Mouse (Mus musculus) liver, embryonic 14.5 days (tissue): Measurements from ENCODE around the gene Isg20l2. TPM values are rescaled to one million over a fixed set of nuclear protein-coding genes. Genes with fewer than 3 reads are reported as not detected.

ENCODE experiments used
- ATAC-seq: fragments of 200-750 bp; cut with Nextera tagmentation; 2 replicates; pipeline ENCODE4 v1.8.0; 2017; ENCODE audit warnings: moderate number of reproducible peaks, mild to moderate bottlenecking, moderate library complexity; ENCODE audit not compliant: insufficient read depth
- DNase-seq, 3 experiments: peaks; one replicate each; pipeline ENCODE4 v3.0.0-alpha.2; 2012 to 2013; ENCODE audit warnings: low read depth in 3 of 3, low spot score in 3 of 3
- H3K27ac ChIP-seq: fragments of 300-500 bp; sonication (generic); 2 replicates; pipeline ENCODE4 v1.5.1; 2014; ENCODE audit warnings: moderate library complexity, mild to moderate bottlenecking, control low read depth, inconsistent platforms
- H3K27me3 ChIP-seq: fragments of 300-500 bp; sonication (generic); 2 replicates; pipeline ENCODE4 v1.6.1; 2014; ENCODE audit warnings: mild to moderate bottlenecking, low read length, moderate library complexity; ENCODE audit not compliant: control insufficient read depth, insufficient read depth
- H3K36me3 ChIP-seq: fragments of 300-500 bp; sonication (generic); replicated peaks from 2 replicates; pipeline ENCODE4 v1.6.1; 2014; ENCODE audit warnings: low read depth; ENCODE audit not compliant: control insufficient read depth, insufficient read depth
- H3K4me1 ChIP-seq, 2 experiments: fragments of 200-500 bp in 1 of 2; fragments of 300-500 bp in 1 of 2; sonication (generic) in 1 of 2; replicated peaks; 2 replicates each; pipeline ENCODE4 v1.6.1; 2012 to 2014; ENCODE audit warnings: antibody characterized with exemption in 1 of 2, inconsistent platforms in 1 of 2, low read length in 1 of 2; ENCODE audit not compliant: control insufficient read depth in 2 of 2, insufficient read depth in 2 of 2
- H3K4me2 ChIP-seq: fragments of 300-500 bp; sonication (generic); 2 replicates; pipeline ENCODE4 v1.6.1; 2014; ENCODE audit warnings: low read depth, mild to moderate bottlenecking, control low read depth, moderate library complexity
- H3K4me3 ChIP-seq, 2 experiments: fragments of 200-500 bp in 1 of 2; fragments of 300-500 bp in 1 of 2; sonication (generic) in 1 of 2; 2 replicates each; pipeline ENCODE4 v1.5.1; 2012 to 2014; ENCODE audit warnings: low read depth in 2 of 2, low read length in 2 of 2, mild to moderate bottlenecking in 2 of 2, control low read depth in 1 of 2, inconsistent platforms in 1 of 2, moderate library complexity in 1 of 2; ENCODE audit not compliant: insufficient read depth in 1 of 2
- H3K9ac ChIP-seq: fragments of 300-500 bp; sonication (generic); replicated peaks from 2 replicates; pipeline ENCODE4 v1.6.1; 2014; ENCODE audit warnings: mild to moderate bottlenecking, control low read depth, moderate library complexity
- H3K9me3 ChIP-seq: fragments of 300-500 bp; sonication (generic); 2 replicates; pipeline ENCODE4 v1.6.1; 2016; ENCODE audit warnings: low read length, mixed read lengths; ENCODE audit not compliant: control insufficient read depth
- CTCF ChIP-seq: IDR thresholded peaks from 2 replicates; pipeline ENCODE4 v1.5.1; 2016; ENCODE audit warnings: antibody characterized with exemption, low read depth, control low read depth
- EP300 ChIP-seq: IDR thresholded peaks from 2 replicates; pipeline ENCODE4 v1.6.1; 2016; ENCODE audit warnings: antibody characterized with exemption, low read depth
- WGBS: fragments of 180-500 bp; shearing (Covaris S2); extraction: QIAGEN DNeasy Blood & Tissue Kit; methylation state at CpG from one replicate; pipeline ENCODE4 v1.1.7; 2014; ENCODE audit not compliant: insufficient replicate concordance; 5-methylcytosine and 5-hydroxymethylcytosine counted together
- polyA plus RNA-seq, 2 experiments: library from polyadenylated mRNA; depleted of rRNA in 1 of 2; stranded (reverse) in 1 of 2; unstranded in 1 of 2; fragments of >200 nt; fragmentation: Nextera tagmentation in 1 of 2; extraction: Ambion mirVana in 1 of 2; gene quantifications; 2 replicates each; pipeline versions ENCODE4 v1.2.1 to v1.2.3; 2012 to 2014

The Isg20l2 gene
- polyA plus RNA-seq, 2 experiments: 9.7 to 14.8 TPM

DNA sequence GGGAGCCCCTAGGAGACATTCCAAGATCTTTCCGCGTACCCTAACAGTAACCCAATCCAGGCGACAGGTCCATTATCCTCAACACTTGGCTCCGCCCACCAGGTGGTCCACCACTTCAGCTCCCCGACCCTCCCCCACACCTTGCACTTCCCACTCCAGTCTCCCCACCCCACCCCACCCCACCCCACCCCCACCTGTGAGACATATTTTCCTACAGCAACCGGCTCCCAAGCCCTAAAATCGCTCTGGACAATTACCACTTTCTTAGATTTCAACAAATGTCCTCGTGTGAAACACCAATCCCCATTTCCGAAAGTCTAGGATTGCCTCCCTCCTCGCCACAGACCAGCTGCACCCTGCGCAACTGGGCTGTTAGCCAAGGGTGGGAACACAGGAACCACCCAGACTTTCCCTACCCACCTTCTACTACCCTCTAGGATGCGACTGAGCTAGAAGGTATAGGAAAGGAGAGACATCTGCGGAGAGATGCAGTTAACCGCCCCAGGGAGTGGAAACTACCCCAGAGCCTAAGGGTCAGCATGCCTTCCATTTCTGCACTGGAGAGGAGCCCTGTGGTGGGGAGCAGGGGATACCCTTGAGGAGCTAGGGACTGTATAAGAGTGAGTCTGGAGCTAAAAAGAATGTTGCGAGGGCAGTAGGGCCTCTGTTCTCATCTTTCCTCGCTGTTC lies 19.3 kb downstream of the Isg20l2 start:
- TF ChIP-seq CTCF (no peak), EP300 (no peak)
- H3K27me3 ChIP-seq: peaks cover 84% of the 10 kb centered on the region
- H3K9me3 ChIP-seq: no peaks in the 10 kb centered on the region
- ATAC-seq (no peak), DNase-seq (no peak)
- H3K9ac ChIP-seq: no peak overlapping the region
- H3K4me2 ChIP-seq: no peak overlapping the region
- H3K36me3 ChIP-seq: no peaks in the 10 kb centered on the region
- no peak overlapping the region for H3K4me3 ChIP-seq
- WGBS: 12% methylated on average over 16 of the region's 16 CpGs
- no peaks in the 10 kb centered on the region for H3K4me1 ChIP-seq
- no peak overlapping the region for H3K27ac ChIP-seq

- H3K4me3 ChIP-seq: no peak overlapping the region
- H3K4me2 ChIP-seq: no peak overlapping the region
- ATAC-seq (no peak), DNase-seq (no peak)
- H3K27ac ChIP-seq: no peak overlapping the region
- WGBS: 7% methylated on average over 13 of the region's 13 CpGs
- no peaks in the 10 kb centered on the region for H3K4me1 ChIP-seq
- peaks cover 84% of the 10 kb centered on the region for H3K27me3 ChIP-seq
- no peak overlapping the region for H3K9ac ChIP-seq
- H3K9me3 ChIP-seq: no peaks in the 10 kb centered on the region
- no peaks in the 10 kb centered on the region for H3K36me3 ChIP-seq
- TF ChIP-seq CTCF (no peak), EP300 (no peak)
These were observed 19.9 kb downstream of the Isg20l2 start for GRCm38 (mm10) chr3:87949955-87950515.

DNA sequence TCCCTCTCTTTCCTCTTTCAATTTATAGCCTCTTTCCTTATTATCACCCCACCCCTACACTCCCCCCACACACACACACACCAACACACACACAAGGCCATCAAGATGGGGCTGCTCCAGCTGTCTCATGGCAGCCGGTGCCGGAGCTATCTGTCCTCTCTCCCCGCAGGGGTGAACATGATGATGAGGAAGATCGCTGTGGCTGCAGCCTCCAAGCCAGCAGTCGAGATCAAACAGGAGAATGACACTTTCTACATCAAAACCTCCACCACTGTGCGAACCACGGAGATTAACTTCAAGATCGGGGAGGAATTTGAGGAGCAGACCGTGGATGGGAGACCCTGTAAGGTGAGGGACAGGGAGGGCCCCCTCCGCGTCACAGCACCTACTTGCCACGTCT lies 21.8 kb downstream of the Isg20l2 start:
- Histone ChIP-seq H3K27ac (no peak overlapping the region), H3K9me3 (no peaks in the 10 kb centered on the region), H3K9ac (no peak overlapping the region), H3K4me2 (0 out of 2 replicates have a peak overlapping the region, but pooled peaks have one; percentile 15), H3K27me3 (peaks cover 68% of the 10 kb centered on the region), H3K4me1 (no peaks in the 10 kb centered on the region), H3K36me3 (no peaks in the 10 kb centered on the region), H3K4me3 (no peak overlapping the region)
- no peak for TF ChIP-seq EP300
- TF ChIP-seq CTCF: no peak
- ATAC-seq: no peak
- no peak for DNase-seq
- 7% methylated on average over 12 of the region's 12 CpGs for WGBS

DNA sequence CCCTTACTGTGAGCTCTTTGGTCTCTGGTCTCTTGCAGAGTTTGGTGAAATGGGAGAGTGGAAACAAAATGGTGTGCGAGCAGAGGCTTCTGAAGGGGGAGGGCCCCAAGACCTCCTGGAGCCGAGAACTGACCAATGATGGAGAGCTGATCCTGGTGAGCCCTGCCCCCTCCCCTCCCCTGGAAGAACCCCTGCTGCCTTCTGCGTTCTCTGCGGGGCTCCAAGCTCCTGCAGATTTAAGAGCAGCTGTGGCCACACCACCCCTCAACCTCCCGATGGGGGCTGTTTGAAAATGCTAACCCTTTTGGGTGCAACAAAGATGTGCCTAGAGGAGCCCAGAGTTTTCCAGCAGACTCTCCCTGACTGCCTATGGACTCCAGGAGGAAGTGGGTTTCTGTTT lies 22.3 kb downstream of the Isg20l2 start:
- Histone ChIP-seq H3K4me3 (peak overlapping the region in 1 of 2 experiments; percentile 12; a peak in 1 of 4 replicates), H3K9me3 (no peaks in the 10 kb centered on the region), H3K9ac (no peak overlapping the region), H3K4me1 (no peaks in the 10 kb centered on the region), H3K4me2 (peak overlapping the region; percentile 15), H3K27ac (no peak overlapping the region), H3K36me3 (no peaks in the 10 kb centered on the region), H3K27me3 (peaks cover 66% of the 10 kb centered on the region)
- no peak for ATAC-seq
- TF ChIP-seq CTCF (no peak), EP300 (no peak)
- DNase-seq: no peak
- WGBS: 4% methylated on average over 5 of the region's 5 CpGs

DNA sequence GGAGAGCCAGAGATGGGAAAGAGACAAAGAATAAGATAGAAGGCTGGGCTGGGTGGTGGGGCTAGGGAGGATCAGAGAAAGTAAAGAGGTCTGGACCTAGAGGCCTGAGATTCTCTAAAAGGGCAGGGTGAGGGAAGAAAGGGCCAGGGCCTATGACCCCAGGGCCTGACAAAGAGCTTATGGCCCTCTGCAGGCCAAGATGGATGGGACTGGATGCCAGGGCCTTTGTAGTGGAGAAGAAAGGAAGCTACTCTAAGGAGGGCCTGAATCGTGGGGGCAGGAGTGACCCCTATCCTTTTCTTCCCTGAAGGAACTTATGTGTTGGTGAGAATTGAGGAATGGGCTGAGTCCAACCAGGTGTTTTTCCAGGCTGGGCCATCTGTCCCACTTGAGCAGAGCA lies 27.9 kb downstream of the Isg20l2 start:
- Histone ChIP-seq H3K9me3 (no peaks in the 10 kb centered on the region), H3K4me3 (no peak overlapping the region), H3K27me3 (peaks cover 25% of the 10 kb centered on the region), H3K36me3 (no peaks in the 10 kb centered on the region), H3K9ac (no peak overlapping the region), H3K4me2 (no peak overlapping the region), H3K4me1 (peaks cover 0 to 2% of the 10 kb centered on the region in 2 experiments; a peak in 1 of 4 replicates), H3K27ac (no peak overlapping the region)
- ATAC-seq: no peak
- WGBS: 47% methylated on average over 1 of the region's 1 CpGs
- TF ChIP-seq CTCF (no peak), EP300 (no peak)
- DNase-seq: no peak
